Mouse (Mus musculus): ENCODE results near the gene Caskin1.

Caskin1 gene

DNA sequence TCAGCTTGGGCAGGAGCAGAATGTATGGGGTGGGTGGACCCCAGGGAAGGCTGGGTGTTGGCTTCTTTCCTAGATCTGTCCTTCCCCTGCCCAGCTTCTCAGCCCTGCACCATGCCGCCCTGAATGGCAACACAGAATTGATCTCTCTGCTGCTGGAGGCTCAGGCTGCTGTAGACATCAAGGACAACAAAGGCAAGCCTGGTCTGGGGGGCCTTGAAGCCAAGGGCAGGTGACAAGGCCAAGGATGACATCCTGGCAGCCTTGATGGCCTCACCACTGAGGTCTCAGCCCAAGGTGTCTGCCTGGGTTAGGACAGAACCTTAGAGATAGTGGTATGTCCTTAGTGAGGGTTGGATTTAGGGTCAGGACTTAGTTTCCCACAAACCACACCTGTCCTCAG, 7.6 kb downstream of the Caskin1 start:
- no peak for DNase-seq

DNA sequence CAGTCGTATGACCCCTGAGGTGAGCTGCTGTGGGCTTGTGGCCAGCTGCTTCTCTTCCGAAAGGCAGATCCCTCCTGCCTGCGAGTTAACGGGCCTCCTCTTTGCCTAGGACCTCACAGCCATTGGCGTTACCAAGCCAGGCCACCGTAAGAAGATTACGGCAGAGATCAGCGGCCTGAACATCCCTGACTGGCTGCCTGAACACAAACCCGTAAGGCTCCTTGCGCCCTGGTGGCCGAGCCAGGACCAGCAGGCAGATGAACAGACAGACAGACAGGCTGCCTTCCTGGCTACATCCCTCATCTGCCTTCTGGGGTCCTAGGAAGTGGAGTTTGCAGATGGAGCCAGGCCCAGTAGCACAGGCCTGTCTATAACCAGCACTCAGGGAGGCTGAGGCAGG, 13.8 kb downstream of the Caskin1 start:
- peak; percentile 12 for DNase-seq

DNA sequence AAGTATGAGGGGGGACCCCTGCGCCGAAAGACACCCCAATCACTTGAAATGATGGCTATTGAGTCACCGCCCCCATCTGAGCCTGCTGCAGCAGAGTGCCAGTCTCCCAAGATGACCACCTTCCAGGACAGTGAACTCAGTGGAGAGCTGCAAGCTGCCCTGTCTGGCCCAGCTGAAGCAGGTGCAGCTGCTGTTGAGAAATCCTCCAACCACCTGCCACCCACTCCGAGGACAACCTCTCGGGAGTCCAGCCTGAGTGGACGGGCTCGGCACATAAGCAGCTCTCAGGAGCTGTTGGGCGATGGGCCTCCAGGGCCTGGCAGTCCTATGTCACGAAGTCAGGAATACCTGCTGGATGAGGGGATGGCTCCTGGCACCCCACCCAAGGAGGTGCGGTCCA, 15.7 kb downstream of the Caskin1 start:
- DNase-seq, result peak; percentile 7

DNA sequence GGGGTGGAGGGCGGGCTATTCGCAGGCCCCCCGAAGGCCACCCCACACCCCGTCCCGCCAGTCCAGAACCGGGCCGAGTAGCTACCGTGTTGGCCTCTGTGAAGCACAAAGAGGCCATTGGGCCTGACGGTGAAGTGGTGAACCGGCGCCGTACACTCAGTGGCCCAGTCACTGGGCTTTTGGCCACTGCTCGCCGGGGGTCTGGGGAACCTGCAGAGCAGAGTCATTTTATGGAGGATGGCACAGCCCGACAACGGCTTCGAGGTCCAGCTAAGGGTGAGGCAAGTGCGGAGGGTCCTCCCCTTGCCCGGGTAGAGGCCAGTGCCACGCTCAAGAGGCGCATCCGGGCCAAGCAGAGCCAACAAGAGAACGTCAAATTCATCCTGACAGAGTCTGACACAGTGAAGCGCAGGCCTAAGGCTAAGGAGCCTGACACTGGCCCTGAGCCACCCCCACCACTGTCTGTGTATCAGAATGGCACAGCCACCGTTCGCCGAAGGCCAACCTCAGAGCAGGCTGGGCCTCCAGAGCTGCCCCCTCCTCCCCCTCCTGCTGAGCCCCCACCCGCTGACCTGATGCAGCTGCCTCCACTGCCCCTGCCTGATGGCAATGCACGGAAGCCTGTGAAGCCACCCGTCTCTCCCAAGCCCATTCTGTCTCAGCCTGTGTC, 17.0 kb downstream of the Caskin1 start:
- peak; percentile 9 for DNase-seq

DNA sequence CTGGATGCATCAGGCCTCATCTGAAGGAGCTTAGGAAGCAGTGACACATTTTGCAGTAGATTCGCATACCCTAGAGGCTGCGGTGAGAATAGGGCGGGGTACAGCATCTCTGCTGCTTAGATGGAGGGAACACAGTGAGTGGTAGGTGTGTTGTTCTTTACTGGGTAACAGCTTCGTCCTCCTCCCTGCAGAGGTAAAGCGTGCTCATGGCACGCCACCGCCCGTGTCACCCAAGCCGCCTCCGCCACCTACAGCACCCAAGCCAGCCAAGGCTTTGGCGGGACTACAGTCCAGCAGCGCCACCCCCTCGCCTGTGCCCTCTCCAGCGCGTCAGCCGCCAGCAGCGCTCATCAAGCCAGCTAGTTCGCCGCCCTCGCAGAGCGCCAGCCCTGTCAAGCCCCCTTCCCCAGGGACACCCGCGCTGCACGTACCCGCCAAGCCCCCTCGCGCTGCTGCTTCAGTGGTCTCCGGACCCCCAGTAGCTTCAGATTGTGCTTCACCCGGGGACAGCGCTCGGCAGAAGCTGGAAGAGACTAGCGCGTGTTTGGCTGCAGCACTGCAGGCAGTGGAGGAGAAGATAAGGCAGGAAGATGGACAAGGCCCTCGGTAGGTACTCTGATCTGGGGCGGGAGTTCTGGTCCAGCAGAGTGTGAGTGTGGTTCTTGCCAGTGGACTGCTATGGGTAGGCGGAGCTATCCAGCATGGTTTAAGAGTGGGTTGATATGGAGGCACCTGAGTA, 18.1 kb downstream of the Caskin1 start:
- DNase-seq, result peak; percentile 43

DNA sequence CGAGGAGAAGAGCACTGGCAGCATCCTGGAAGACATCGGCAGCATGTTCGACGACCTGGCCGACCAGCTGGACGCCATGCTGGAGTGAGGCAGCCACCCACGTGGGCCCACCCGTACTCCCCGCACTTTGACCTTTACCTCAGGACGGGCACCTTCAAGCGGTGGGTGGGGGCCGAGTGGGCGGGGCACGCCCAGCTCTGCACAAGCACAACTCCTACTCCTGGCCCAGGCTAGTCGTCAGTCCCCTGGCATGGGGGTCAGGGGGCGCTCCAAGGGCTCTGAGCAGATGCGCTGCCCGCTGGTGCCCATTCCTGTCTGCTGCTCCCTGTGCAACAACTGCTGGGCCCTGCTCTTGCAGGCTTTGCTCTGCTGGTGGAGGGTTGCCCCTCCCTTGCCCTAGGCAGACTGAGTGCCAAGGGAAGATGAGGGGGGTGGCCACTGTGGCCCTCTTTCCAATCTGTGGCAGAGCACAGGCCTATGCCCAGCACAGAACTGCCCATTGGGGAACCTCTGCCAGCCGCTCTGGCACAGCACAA, 18.8 kb downstream of the Caskin1 start:
- peak; percentile 23 for DNase-seq

DNA sequence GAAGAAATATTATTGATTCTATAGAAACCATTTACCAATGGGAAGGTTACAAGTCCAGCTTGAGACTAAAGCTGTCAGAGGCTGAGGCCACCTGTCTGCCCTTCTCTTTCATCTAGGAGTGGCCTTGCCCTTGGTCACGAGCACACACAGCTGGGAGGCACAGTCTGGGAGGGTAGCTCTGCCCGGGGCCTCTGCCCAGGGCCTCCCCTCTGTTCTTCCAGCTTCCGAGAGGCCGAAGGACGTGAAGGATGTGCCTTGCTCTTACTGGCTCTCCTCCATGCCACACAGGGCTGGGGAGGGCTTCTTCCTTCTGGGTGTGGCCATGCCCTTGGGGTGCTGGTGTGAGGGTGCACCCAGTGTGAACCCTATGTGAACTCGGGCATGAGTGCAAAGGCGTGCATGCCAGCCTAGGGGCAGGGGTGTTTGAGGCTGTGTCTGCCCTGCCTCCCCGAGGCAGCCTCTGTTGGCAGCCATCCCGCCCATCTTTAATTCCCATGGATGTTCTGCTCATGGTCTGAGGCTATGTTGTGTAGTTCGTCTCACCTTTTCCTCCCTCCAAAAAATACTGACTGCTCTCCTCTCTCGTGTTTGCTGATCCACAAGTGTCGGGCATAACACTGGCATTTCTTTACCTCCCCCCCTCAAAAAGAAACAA, 19.5 kb downstream of the Caskin1 start:
- DNase-seq, result peak; percentile 33

DNA sequence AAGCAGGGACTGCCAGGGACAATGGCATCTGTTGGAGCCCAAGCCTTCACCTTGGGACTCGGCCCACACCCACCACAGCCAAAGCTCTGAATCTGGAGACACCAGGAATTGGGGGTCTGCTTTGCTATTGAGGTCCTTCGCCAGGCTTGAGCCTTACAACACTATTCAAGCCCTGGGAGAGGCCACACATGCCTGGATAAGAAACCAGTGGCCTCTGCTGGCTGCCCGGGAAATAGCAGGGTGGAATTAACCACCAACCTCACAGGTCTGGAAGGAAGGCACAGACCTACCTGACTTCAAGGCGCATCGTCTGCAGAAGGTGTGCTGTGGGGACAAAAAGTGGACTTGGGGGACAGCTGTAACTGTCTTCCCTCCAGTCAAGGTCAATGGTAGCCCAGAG, 25.2 kb downstream of the Caskin1 start:
- peak; percentile 63 for DNase-seq

DNA sequence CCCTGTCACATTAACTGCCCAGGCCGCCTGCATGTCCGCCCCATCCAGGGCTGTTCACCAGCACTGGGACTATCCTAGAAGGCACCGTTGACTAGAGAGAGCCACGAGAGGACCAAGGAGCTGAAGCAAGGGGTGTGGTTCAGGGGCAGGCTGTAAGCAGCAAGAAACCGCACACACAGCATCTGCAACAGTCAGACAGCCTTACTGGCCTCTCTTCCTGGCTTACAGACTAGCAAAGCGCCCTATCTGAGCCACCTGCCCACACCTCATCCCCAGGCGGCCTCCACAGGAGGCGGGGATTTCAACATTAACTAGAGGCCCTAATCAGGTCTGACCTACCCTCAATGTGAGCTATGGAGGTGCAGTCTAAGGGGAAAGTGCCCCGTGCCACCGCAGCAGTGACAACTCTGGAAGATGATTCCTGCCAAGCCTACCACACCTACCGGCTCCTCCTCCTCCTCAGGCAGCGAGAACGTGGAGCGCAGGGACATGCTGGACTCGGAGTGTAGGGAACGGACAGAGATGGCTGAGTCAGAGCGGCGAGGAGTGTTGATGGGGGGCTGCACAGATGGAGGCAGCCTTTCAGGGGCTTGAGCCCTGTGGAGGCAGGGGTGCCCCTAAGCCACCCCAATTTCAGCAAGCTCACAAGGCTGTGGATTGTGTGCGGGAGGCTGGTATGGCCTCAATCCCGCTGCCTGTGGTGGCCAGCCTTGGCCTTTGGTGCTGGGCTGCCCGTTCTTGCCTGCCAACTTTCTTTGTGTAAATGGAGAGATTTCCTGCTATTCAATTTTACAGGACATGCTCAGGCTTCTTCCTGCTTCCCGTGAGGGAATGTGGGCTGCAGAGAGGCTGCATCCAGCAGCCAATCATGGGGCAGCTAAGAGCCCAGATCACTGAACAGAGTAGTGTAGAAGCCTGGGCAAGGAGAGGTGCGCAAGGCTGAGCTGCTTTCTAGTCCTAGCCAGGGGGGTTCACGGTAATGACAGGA, 26.2 kb downstream of the Caskin1 start:
- no peak for DNase-seq

DNA sequence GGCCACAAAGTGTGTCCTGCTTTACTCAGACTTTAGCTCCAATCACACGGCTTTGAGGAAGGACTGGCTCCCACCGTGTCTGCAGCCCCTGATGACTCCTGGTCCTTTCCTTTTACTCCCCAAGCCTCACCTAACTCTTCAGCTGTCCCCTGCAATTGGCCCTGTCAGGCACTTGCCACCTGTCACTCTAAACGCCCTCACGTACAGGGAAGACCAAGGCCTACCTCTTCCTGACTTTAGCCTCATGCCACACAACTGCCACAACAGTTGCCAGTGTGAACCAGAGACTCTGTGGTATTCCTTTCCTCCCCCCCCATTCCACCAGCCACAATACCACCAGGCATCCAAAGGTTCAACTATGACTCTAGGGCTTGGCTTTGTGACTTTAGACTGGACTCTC, 32.0 kb downstream of the Caskin1 start:
- no peak for DNase-seq

DNA sequence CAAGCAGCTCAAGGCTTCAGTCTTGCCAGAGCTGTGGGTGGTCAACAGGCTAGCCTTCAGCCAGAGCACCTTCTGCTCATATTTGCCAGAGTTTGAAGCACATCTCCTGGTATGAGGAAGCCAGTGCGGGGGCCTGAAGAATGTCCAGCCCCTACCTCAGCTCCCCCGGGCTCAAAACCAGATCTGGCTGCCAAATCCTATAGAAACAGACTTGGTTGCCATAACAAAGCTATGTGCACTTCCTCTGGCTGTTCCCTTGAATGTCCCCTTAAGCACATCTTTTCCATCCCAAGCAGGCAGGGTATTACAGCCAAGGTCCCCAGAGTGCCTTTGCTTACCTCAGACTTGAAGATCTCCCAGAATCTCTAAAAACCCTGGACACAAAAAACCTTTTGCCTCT, 36.3 kb downstream of the Caskin1 start:
- DNase-seq, result no peak

DNA sequence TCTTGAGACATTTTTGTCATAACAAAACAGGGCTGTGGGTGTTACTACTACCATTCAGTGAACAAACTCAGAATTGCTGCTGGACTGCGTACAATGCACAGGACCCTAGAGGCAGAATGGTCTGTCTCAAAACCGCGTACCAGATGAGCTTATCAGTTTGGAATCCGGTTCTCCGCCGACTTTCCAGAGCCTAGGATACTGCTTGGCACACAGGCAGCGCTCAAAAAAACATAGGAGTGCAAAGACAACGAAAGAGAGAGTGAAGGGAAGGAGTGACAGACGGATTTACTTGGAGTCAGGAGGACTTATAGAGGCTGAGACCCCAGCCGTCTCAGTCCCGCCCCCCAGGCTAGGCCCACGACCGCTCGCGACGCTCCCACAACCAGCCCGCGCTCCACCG, 38.9 kb downstream of the Caskin1 start:
- DNase-seq, result no peak

DNA sequence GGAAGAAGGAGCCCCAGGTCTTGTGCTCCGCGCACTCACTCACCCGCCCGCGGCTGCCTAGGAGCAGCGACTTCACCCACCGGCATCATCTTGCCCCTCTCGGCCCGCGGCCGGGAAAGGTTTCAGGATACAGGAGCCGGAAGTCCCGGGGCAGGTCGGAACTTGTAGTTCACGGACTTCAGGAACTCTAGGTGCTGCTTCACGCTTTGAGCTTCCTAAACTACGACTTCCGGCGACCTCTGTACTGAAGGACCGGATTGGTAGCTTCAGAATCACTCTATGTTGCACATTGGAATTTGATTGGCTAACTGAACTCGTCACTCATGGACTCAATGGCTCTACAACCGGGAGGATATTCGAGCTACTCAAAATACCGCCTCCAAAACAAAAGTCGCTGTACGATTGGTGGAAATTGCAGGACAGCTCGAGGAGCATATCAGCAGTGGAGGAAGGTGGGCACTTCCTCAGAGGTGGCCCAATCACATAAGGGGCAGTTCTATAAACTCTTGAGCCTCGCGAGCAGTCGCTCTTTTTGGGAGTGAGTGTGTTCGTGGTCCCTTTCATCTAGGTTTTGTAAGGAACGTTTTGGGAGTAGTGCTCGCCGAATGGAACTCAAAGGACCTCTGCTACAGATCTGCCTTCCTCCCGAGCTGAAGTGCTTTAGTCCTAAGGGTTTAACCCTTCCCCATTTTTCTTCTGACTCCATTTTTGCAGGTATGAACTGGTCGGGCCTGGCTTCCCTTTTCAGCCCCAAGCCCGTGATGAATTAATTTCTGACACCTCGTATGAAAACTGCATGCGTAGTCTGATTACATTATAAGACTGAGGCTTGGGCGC, 39.5 kb downstream of the Caskin1 start, which contains the start of gene Traf7:
Gene Traf7, minus strand, starts transcription at position 216 of the 837 bp plus-strand sequence.
- DNase-seq, result peak; percentile 82

DNA sequence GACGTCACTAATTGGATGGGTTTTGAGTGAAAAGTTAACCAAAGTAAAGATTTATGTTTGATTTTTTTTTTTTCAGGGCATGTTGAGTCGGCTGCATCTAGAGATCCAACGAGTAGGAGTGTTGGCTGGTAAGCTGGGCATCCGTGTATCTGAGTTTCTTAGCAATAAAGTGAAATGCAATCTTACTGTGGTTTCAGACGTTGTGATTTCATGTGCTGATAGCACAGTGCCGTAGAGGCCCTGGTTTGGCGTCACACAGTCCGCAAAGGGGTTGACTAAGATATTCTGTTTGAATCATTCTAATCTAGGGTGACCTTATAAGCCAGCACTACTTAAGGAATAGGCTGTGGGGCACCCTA, 40.1 kb downstream of the Caskin1 start:
- no peak for DNase-seq

DNA sequence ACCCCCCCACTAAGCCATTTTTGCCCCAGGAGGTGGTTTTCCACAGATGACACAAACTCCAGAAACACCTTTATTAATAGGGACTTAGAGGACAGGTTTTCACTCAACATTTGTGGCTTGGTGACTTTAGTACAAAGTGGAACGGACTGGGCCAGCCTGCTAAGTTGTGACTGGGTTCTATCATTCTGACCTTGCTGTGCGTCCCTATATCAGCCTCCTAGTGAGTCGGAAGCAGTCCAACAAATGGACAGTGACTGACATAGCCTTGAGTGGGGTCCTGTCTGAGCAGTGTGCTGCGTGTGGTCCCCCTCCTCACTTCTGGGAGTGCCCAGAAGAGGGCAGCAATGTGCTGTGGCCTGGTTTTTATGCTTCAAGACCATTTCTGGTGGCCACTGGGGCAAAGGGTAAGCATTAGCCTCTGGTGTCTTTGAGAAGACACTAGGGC, 40.6 kb downstream of the Caskin1 start:
- peak; percentile 68 for DNase-seq

DNA sequence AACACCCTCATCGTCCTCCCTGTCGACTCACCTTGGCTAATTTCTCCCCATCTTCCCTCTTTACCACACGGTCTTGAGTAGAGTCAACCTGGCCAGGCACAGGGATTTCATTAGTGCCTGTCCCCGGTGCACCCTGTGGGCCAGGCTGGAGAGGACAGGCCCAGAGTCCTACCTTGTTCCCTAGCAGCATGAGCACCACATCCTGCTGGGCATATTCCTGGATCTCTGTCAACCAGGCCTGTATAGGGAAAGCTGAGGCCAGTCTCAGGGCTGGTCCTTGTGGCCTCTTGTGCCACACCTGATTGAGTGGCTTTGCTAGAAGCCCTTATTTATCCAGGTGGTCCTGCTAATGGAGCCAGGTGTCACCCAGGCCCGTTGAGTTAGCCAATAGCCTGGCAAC, 41.5 kb downstream of the Caskin1 start:
- DNase-seq, result no peak

DNA sequence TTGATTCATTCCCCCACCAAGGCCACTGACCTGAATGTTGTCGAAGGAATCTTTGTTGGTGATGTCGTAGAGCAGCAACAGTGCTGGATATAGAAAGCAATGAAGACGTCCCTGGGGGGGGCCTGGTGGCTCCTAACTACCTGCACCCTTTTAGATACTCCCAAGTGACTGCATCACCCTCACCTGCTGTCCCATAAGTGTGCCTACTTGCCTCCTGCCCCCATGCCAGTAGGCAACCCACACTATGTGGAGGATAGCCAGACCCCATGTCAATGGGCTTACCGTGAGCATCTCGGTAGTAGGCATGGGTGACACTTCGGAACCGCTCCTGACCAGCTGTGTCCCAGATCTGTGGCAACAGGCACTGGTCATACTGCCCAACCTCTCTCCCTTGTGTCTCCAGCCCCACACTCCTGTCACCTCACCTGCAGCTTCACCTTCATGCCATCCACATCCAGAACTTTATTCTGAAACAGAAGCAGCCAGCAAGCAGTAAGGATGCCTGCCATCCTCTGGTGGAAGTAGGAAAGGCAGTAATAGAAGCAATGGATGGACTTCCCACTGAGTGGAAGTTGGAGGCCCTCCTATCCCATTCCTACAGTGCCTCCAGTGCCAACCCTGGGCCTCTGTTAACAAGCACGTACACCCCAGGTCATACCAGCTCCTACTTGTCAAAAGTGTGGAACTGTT, 42.1 kb downstream of the Caskin1 start:
- DNase-seq, result no peak

DNA sequence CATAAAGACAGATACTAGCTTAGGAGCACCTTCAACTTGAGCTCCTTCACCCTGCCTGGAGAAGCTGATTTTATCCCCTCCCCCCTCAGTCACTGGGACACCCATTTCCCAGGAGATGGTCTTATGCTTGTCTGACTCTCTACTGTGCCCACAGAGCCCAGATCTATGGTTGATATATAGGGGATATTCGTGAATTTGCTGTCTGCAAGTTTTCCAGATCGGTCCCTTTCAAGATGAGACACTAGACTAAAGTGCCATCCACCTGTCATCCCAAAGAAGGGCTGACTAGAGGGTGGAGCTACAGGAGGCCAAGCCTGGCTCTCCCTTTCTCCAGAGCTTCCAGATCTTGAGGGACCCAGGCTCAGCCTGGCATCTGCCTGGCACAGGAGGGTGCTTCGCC, 42.7 kb downstream of the Caskin1 start:
- DNase-seq, result no peak

DNA sequence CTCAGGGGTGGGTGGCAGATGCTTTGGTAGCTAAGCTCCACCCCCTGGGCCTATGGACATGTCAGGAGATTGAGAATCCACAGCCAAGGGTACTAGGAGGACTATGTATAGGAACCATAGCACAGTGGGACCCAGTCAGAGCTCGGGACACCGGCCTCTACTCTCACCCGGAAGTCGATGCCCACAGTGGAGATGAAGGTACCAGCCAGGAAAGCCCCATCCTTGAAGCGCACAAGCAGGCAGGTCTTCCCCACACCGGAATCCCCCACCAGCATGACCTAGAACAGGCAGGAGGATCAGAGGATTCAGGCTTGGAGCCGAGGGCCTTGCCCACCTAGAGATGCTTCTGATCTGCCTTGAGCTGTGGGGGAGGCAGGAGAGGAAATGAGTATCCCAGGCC, 43.6 kb downstream of the Caskin1 start:
- DNase-seq, result no peak

DNA sequence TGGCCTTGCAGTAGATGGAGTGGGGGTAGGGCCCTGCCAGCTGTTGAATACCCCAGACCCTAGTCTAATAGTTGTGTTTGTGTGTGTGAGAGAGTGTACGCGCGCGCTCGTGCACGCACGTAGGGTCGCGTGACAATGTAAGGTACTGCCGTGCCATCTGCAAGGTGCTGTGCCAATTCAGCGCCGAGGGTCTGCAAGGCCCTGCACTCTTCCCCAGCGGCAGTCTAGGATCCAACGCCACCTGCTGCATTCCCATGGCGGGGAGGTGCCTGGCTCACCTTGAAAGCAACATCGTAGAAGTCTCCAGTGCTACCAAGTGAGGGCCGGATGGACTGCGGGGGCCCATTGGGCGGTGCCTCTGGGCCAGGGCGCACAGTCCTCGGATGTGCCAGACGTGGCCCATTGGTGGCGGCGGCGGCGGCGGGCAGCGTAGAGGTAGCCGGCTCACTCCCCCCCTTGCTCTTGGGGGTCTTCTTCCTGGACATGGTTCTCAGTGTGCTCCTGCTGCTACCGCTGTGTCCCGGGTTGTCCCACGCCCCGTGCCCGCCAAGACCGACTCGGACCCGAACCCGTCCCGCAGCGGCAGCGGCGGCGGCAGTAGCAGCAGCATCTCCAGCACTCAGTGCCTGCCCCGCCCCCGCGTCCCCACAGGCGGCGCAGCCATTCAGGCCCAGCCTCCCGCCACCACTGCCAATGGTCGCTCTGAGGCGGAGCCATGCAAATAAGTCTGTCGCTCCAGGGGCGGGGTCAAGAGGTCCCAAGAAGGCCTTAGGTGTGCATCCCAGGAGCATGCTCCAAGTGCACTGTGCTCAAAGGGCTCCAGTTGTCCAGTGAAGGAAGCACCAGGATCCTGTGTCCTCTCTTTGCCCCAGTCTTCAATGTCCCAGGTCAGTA, 44.9 kb downstream of the Caskin1 start:
- peak; percentile 74 for DNase-seq

All from right cerebral cortex, postnatal 4 days (tissue).